Mouse (Mus musculus) C2C12 (cell line): ENCODE data around the gene Frmd4a. TPM values are rescaled to one million over a fixed set of nuclear protein-coding genes. Genes with fewer than 3 reads are reported as not detected.

Source experiments
- H3K27me3 ChIP-seq: one replicate; pipeline ENCODE4 v1.6.1; 2011; ENCODE audit not compliant: control insufficient read depth, insufficient read depth, insufficient read length
- H3K36me3 ChIP-seq: one replicate; pipeline ENCODE4 v1.6.1; 2011; ENCODE audit not compliant: control insufficient read depth, insufficient read depth
- H3K4me3 ChIP-seq: one replicate; pipeline ENCODE4 v1.5.1; 2011; ENCODE audit warnings: mild to moderate bottlenecking, control low read depth; ENCODE audit not compliant: poor library complexity, insufficient read depth, severe bottlenecking
- H3K79me2 ChIP-seq: one replicate; pipeline ENCODE4 v1.6.1; 2011; ENCODE audit not compliant: control insufficient read depth, insufficient read depth
- H3K79me3 ChIP-seq: one replicate; pipeline ENCODE4 v1.6.1; 2011; ENCODE audit warnings: low read depth, control low read depth
- H3ac ChIP-seq: one replicate; pipeline ENCODE3; 2011; ENCODE audit warnings: low read depth; ENCODE audit not compliant: control insufficient read depth, insufficient read length
- CEBPB ChIP-seq: IDR thresholded peaks from one replicate; pipeline ENCODE4 v1.6.1; 2011; ENCODE audit warnings: low read depth, mild to moderate bottlenecking, control low read depth, moderate library complexity
- CTCF ChIP-seq: IDR thresholded peaks from one replicate; pipeline ENCODE4 v1.5.1; 2011; ENCODE audit not compliant: control insufficient read depth, insufficient read depth, insufficient read length
- FOSL1 ChIP-seq: IDR thresholded peaks from one replicate; pipeline ENCODE4 v1.8.0; 2011; ENCODE audit warnings: mild to moderate bottlenecking, low read length; ENCODE audit not compliant: poor library complexity, insufficient read depth, severe bottlenecking
- MAX ChIP-seq: IDR thresholded peaks from one replicate; pipeline ENCODE4 v1.6.1; 2011; ENCODE audit warnings: mild to moderate bottlenecking, control low read depth
- MYOD1 ChIP-seq: IDR thresholded peaks from one replicate; pipeline ENCODE4 v1.6.1; 2011; ENCODE audit warnings: low read depth; ENCODE audit not compliant: control insufficient read depth, insufficient read length
- MYOG ChIP-seq: IDR thresholded peaks from one replicate; pipeline ENCODE4 v1.6.1; 2011; ENCODE audit not compliant: control insufficient read depth, insufficient read length; ENCODE audit errors: extremely low read depth
- USF1 ChIP-seq: IDR thresholded peaks from one replicate; pipeline ENCODE4 v1.6.1; 2011; ENCODE audit warnings: low read depth, mild to moderate bottlenecking, control low read depth, moderate library complexity
- polyA plus RNA-seq: library from polyadenylated mRNA; unstranded; fragments of >200 nt; fragmentation: generic; extraction: Trizol; gene quantifications from one replicate; pipeline ENCODE4 v1.2.1, GENCODE M21; 2012; ENCODE audit warnings: missing spikeins

Frmd4a gene
- polyA plus RNA-seq, 1 experiment: 32.7 TPM

DNA sequence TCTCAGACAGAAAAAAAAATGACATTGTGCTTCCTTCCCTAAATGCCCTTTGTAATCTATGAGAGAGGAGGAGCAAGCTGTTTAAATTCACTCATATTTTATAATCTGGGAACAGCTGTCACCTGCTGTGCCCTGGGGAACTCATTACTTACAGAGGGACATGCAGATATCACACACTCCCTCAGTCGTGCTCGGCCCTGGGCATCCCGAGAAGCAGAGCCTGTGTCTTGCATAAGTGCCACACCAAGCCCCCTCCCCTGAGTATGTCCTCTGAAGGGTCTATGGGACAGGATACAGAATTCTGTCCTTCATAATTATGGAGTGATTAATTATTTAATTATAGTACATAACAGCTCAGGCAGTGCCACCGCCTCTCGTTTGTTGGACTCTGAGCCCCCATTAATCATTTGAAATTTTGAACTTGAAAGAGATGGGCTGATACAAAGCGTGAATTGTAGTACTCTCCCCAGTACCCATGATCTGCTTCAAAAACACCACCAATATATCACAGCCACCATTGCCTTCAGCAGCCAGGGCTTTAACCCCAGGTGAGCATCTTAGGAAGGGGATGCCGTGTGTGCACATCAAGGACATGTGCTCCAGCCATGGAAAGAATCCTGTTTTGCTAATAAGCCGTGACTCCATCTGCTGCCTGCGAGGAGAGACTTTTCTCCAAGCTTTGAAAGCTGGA lies 177.0 kb downstream of the Frmd4a start:
- TF ChIP-seq MYOD1: no peak
- no peak for TF ChIP-seq FOSL1
- no peak for TF ChIP-seq MAX
- TF ChIP-seq USF1: no peak
- TF ChIP-seq CEBPB: no peak
- TF ChIP-seq CTCF: no peak
- Histone ChIP-seq H3K36me3 (no peaks in the 10 kb centered on the region), H3ac (no peak overlapping the region), H3K27me3 (peaks cover 11% of the 10 kb centered on the region), H3K79me2 (no peaks in the 10 kb centered on the region), H3K4me3 (no peak overlapping the region), H3K79me3 (no peaks in the 10 kb centered on the region)

DNA sequence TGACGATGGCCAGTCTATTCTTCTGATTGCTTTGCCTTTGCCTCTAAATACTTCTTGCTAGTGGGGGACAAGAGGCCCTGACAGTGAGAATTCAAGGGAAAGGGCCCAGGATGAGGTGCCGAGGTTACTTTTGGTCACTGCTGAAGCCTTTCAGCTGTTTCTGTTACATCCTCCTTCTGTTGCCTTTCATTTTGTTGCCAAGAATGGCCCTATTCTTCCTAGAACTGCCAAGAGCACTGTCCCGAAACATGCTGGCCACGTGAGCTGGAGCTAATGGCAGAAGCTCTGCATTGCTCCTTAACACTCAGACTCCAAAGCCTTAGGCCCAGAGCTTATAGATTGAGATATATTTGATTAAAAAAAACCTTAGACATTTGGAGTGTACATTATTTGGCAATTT lies 178.5 kb downstream of the Frmd4a start:
- H3K79me3 ChIP-seq: no peaks in the 10 kb centered on the region
- no peak for TF ChIP-seq MYOD1
- no peak for TF ChIP-seq USF1
- no peak for TF ChIP-seq CTCF
- no peak for TF ChIP-seq FOSL1
- TF ChIP-seq MYOG: no peak
- TF ChIP-seq MAX: no peak
- no peak for TF ChIP-seq CEBPB
- H3K27me3 ChIP-seq: peaks cover 9% of the 10 kb centered on the region
- H3K4me3 ChIP-seq: no peak overlapping the region
- no peaks in the 10 kb centered on the region for H3K36me3 ChIP-seq
- no peak overlapping the region for H3ac ChIP-seq
- no peaks in the 10 kb centered on the region for H3K79me2 ChIP-seq

DNA sequence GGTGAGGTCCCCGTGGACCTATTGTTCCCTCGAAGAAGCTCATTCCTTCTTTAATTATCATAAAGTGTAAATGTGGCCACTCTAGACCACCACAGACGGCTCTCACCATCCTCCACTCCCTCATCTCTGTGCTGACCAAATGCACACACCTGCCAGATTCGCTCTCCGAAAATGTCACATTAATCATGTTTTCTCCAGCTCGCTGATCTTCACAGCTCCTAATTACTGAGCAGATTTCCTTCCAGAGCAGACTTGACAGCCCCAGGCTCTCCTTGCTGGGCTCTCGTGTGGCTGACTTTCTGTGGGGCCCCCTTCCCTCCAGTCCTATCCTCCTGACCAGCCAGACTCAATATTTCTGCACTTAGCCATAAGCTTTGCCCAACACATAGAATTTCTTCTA lies 191.7 kb downstream of the Frmd4a start:
- Histone ChIP-seq H3K36me3 (no peaks in the 10 kb centered on the region), H3K4me3 (no peak overlapping the region), H3K79me2 (no peaks in the 10 kb centered on the region), H3ac (no peak overlapping the region), H3K27me3 (peaks cover 37% of the 10 kb centered on the region), H3K79me3 (no peaks in the 10 kb centered on the region)
- TF ChIP-seq FOSL1: no peak
- no peak for TF ChIP-seq MAX
- no peak for TF ChIP-seq MYOG
- no peak for TF ChIP-seq MYOD1
- TF ChIP-seq CTCF: no peak
- no peak for TF ChIP-seq USF1
- no peak for TF ChIP-seq CEBPB

DNA sequence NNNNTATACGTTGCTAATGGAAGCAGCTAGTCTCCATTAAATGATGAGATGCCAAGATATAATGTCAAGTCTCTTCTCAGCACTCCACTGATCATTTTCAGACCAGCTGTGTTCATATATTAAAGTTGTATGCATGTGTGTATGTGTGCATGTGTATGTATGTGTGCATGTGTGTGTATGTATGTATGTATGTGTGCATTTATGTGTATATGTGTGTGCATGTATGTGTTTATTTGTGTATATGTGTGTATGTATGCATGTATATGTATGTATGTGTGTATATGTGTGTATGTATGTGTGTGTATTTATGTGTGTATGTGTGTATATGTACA lies 204.9 kb downstream of the Frmd4a start:
- no peaks in the 10 kb centered on the region for H3K36me3 ChIP-seq
- TF ChIP-seq CTCF: no peak
- TF ChIP-seq FOSL1: no peak
- TF ChIP-seq MYOG: no peak
- TF ChIP-seq USF1: no peak
- TF ChIP-seq MYOD1: no peak
- TF ChIP-seq MAX: no peak
- TF ChIP-seq CEBPB: no peak
- H3K79me3 ChIP-seq: no peaks in the 10 kb centered on the region
- no peak overlapping the region for H3ac ChIP-seq
- no peak overlapping the region for H3K4me3 ChIP-seq
- H3K79me2 ChIP-seq: no peaks in the 10 kb centered on the region
- peaks cover 21% of the 10 kb centered on the region for H3K27me3 ChIP-seq

DNA sequence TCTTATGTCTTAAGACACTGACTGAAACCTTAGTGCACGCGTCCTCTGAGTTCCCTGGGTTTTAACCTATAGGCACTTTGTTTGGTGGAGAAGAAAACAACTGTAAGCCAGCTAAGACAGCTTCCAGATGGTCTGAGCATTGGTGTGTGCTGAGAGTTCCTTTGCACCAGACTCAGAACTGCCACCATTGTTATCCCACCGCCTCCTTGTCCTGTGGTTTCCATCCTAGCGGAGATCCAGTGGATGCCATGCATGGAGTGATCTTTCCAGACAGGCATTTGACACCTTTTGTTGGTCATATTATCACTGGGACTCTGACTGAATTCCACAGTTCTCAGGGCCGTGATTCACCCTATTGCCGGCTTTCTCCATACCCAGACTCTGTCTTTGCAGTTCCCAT lies 205.8 kb downstream of the Frmd4a start:
- Histone ChIP-seq H3K79me3 (no peaks in the 10 kb centered on the region), H3K4me3 (no peak overlapping the region)
- TF ChIP-seq MYOD1 (no peak), MAX (no peak), CTCF (no peak), FOSL1 (no peak), MYOG (no peak), USF1 (no peak), CEBPB (no peak)

DNA sequence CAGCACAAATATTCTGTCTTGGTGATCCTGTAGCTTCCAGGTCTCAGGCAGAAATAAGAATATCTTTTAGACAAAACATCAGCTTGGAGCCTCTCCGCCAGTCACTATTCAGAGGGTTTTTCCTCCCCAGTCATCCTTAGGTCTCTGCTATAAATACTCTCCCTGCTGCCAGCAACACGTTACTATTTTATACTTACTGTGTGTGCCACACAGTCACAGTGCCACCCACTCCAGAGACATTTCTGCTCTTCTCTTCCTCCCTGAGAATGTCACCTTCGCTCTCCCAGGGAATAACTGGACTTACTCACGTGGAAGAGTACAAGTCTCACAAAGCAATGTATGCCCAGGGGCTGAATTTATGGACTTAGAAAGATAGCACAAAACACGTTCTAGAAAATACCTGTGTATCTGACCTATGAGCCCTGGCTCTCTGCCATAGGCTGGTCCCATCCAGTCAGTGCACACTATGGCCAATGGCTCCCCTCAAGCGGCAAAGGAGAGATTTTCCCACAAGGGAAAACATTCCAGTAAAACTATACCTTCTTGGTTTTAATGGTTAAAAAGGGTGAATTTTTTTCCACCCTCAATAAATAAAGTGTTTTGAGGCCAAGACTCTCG lies 209.5 kb downstream of the Frmd4a start:
- TF ChIP-seq CTCF: no peak
- TF ChIP-seq MYOD1: no peak
- TF ChIP-seq MYOG: no peak
- TF ChIP-seq FOSL1: no peak
- TF ChIP-seq CEBPB: no peak
- TF ChIP-seq MAX: no peak
- TF ChIP-seq USF1: no peak
- Histone ChIP-seq H3ac (no peak overlapping the region), H3K79me3 (no peaks in the 10 kb centered on the region), H3K36me3 (no peaks in the 10 kb centered on the region), H3K4me3 (no peak overlapping the region), H3K79me2 (no peaks in the 10 kb centered on the region), H3K27me3 (peaks cover 23% of the 10 kb centered on the region)

More for the DNA sequence above, 205.8 kb downstream of the Frmd4a start:
- Histone ChIP-seq H3K27me3 (peaks cover 22% of the 10 kb centered on the region), H3ac (no peak overlapping the region), H3K79me2 (no peaks in the 10 kb centered on the region), H3K36me3 (no peaks in the 10 kb centered on the region)
